Mouse (Mus musculus) spleen, postnatal 10 days (tissue): ENCODE measurements at regions not wholly inside any gene's neighbourhood (a gene's known extent, or its start where the extent isn't known, plus 50 kb on each side); places are given as distances from the start of the nearest gene placed in this dataset.
A peak's percentile ranks its signal among the peaks of the same experiment; 100 is the strongest.

ENCODE experiments used
- DNase-seq, 2 experiments: peaks; one replicate each; pipeline ENCODE4 v3.0.0; 2021 to 2022; ENCODE audit warnings: low spot score in 2 of 2

- no peak for DNase-seq
Observed at GRCm38 (mm10) chr4:9132982-9133625, 894.3 kb upstream of the Car8 start.

DNA sequence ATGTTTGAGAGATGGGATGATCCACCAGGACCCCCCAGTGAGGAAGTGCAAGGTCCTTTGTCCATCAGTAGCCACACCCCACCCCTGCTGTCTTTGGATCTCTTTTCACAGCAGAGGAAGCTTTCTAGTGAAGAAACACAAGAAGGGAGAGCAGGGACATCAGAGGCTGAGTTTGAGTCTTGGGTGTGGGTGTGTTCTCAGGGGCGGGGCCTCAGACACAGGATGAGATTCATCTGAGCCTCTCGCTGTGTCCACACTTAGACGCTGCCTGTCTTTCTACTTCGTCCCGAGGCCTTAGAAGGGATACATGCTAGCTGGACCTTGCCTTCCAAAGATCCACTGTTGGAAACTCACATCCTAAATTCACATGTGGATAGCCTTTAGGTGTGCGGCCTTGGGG is 893.5 kb upstream of the Car8 start:
- DNase-seq, result no peak

GRCm38 (mm10) chr4:9131610-9132009 is 892.8 kb upstream of the Car8 start:
- DNase-seq, result peak in 1 of 2 experiments; percentile 45

DNA sequence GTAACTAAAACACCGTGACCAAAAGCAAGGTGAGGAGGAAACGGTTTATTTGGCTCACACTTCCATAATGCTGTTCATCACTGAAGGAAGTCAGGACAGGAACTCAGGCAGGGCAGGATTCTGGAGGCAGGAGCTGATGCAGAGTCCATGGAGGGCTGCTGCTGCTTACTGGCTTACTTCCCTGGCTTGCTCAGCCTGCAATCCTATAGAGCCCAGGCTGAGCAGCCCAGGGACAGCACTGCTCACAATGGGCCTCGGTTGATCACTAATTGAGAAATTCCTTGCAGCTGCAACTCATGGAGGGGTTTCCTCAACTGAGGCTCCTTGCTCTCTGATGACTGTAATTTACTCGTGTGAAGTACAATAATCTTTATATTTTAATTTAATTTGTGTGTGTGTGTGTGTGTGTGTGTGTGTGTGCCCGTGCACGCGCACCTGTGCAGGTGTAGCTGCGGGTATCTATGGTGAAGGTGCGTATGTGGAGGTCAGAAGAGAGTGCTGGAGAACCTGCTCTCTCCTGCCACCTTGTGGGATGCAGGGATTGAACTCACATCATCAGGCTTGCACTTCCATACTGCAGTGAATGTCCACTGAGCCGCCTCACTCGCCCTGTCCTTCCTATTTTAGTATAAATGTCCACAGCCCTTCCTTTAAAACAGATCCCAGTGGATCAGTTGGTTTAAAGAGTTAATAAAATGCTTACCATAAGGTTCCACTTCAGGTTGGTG is 886.6 kb upstream of the Car8 start:
- DNase-seq, result peak in 1 of 2 experiments; percentile 53

- no peak for DNase-seq
Observed at GRCm38 (mm10) chr4:9124586-9125232, 885.9 kb upstream of the Car8 start.

- DNase-seq, result no peak
Observed at GRCm38 (mm10) chr4:9124109-9124508, 885.3 kb upstream of the Car8 start.

- no peak for DNase-seq
Observed at GRCm38 (mm10) chr4:9123396-9124031, 884.7 kb upstream of the Car8 start.

DNA sequence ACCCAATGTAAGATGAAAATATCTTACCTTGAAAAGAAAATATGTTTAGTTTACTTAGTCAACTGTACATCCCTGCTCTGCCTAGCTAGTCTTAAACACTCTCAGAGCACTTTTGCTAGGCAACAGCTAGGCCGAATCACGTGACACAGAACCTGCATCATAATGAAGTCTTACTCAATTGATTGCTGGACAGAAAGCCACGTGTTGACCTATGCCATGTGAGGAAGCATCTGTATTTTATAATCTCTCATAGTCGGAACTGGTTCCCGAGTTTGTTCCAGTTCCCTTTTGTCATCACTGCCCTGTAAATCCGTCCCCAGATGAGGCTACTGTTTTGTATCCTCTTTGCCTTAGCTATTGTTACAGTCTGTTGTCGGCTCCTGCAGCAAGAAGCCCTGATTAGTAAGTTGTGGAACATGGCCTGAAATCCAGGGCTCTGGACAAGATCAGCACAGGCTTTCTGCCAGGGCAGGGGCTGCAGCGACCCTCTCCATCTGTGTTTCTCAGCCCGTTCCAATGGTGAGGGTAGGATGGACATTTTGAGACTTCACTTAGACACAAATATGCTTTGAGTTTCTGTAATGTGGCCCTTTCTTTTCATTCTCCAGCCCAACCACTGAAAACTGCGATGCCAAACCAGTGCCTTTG is 883.9 kb upstream of the Car8 start:
- no peak for DNase-seq

- DNase-seq, result no peak
Observed at GRCm38 (mm10) chr4:9116955-9117647, 878.3 kb upstream of the Car8 start.

DNA sequence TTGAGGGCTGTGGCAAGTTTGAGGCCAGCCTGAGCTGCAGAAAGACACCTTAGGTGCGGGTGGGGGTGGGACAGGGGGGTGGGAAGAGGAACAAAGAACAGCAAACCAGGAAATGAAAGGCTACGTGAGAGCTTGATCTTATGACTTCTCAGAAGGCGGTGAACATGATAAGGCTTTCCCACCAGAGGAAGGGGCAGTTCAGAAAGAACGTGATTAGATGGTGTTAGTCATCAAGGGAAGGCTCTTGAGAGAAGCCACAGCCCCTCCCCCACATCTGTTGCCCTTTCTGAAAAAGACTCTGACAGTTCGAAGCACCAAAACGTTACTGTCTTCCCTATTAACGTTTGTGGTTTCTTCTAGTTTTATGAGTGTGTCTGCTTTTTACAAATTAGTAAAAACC is 877.0 kb upstream of the Car8 start:
- peak in 1 of 2 experiments; percentile 41 for DNase-seq

DNA sequence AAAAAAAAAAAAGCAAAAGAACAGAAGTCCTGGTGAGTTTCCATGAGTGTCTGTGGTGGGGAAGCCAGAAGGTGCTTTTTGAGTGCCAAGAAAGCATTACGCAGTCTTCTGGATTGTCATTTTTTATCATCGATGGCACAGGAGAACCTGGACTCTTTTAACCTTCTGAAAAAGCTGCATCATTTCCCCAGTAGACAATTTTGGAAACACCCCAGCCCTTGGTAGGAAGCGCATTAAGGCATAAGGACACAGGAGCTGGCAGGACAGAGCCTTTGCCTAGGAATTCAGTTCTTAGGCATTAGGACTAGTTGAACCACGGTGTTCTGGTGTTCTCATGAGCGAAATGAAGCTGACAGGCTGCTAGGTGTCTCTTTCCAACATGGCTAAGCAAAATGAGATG is 875.1 kb upstream of the Car8 start:
- no peak for DNase-seq

DNA sequence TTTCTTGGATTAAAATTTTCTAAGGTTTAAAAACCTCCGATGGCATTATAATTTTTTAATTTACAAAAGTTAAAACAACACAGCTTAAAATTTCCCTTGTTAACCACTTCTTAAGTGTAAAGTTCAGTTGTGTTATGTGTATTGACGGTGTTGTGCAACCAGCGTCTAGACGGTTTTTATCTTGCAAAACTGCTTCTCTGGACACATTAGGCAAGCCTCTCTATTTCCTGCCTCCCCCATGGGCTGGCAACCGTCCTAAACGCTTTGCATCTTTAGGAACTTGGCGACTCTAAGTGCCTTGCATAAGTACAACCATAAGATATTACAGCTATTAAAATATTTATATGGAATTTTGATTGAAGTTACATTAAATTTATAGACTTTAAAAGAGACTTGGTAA is 871.5 kb upstream of the Car8 start:
- DNase-seq, result peak in 1 of 2 experiments; percentile 32

GRCm38 (mm10) chr4:9107295-9107694 is 868.5 kb upstream of the Car8 start:
- DNase-seq, result no peak

- no peak for DNase-seq
Observed at GRCm38 (mm10) chr4:9106778-9107177, 867.9 kb upstream of the Car8 start.

GRCm38 (mm10) chr4:9104657-9105056 is 865.8 kb upstream of the Car8 start:
- no peak for DNase-seq

- DNase-seq, result no peak
Observed at GRCm38 (mm10) chr4:9103958-9104357, 865.1 kb upstream of the Car8 start.

GRCm38 (mm10) chr4:9096809-9097700 is 858.2 kb upstream of the Car8 start:
- peak; percentile 77 to 87 for DNase-seq

DNA sequence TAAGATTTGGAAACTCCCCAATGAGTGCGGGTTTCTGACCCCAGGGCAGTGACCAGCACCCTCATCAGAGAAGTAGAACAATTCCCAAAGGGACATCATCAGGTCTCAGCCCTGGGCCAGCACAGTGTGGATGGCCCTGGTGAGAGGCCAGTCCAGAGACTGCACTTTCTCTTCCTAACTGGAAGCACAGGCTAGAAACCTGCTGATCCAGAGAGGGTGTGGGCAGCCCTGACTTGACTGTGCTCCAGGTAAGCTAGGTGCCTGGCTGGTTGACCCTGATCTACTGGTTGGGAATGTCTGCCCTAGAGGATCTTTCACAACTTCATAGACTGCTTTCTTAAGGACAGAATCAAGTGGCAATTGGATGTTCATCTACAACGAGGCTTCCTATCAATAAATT is 857.4 kb upstream of the Car8 start:
- no peak for DNase-seq

DNA sequence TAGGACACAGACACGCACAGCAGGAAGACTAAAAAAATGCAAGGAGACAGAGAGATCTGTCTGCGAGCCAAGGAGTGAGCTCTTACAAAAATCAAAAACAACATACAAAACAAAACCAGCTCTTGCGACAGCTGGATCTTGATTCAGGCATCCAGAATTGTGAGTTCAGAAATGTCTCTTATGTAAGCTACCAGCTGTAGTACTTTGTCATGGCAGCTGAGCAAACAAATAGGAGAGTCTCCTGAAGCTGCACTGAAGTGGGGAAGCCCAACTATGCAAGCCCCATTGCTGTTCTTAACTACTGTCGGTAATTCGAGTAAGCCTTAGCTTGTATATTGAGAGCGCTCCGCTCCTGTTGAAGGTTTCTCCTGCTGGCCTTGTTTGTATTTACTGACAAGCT is 856.8 kb upstream of the Car8 start:
- DNase-seq, result no peak

DNA sequence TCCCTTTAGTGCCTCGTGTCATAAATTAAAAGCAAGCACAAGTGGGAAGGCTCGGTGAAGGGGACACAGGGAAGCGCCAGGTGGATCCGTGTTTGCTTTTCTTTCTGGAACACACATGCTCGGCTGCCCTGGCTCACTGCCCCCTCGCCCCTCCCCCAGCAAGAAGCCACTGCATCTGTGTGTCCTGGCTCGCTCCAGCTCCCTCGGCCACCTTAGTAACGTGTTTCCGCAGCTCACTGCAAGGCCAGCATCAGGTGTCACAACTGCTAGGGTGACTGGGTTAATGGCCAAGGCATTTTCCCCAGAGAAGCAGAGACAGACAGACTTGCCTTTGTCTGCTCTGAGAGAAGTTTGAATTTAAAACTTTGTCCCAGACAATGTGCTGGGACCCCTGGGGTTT is 855.7 kb upstream of the Car8 start:
- DNase-seq, result no peak
